Mouse (Mus musculus): ENCODE data around the gene Nfkbib.

The Nfkbib gene

GRCm38 (mm10) chr7:28766910-28767309, 402 bp downstream of the Nfkbib start:
- no peak for DNase-seq (ENCODE audit: low read depth, low spot score)

GRCm38 (mm10) chr7:28766173-28766879, 986 bp downstream of the Nfkbib start, which contains the start of gene Sirt2:
TSS of gene Sirt2 (plus strand) at chr7:28766735.
- DNase-seq (ENCODE audit: low read depth, low spot score), result peak; percentile 94

DNA sequence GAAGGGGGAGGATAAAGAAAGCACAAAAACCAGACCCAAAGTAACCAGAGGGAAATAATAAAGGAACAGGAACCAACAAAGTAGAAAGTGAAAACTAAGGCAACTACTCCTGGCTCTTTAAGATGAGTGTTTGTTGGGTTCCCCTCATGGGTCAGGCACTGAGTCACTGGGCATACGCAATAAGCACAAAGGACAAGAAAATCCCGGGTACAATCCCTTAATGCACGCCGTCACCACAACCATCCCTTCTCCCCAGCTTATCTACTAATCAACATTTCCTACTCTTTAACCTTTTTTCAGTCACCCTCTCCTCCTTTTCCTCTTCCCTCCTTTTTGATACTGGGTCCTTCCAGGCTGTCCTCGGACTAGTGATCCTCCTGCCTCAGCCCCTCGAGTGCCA, 2.1 kb downstream of the Nfkbib start:
- DNase-seq (ENCODE audit: low read depth, low spot score), result no peak

DNA sequence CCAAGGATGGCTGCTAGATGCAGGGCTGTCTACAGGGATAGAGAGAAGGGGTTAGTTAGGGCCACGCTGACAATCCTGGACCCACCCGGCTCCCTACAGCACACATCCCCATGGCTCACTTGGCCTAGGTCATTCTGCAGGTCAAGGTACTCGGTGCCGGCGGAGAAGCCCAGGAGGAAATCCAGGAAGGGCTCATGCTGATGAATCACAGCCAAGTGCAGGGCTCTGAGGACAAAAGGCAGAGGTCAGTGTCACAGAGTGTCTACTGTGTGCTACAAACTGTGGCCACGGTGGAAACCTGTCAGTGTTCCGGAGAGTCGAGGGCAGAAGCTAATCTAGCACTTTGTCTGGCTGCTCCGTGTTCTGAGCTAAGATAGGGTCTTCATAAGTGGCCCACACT, 5.4 kb downstream of the Nfkbib start:
- DNase-seq (ENCODE audit: low read depth, low spot score), result no peak

GRCm38 (mm10) chr7:28758623-28759022, 8.7 kb downstream of the Nfkbib start:
- no peak for DNase-seq (ENCODE audit: low read depth, low spot score)

- no peak for DNase-seq (ENCODE audit: low read depth, low spot score)
These were observed 11.2 kb downstream of the Nfkbib start, which contains the start of gene Ccer2 for GRCm38 (mm10) chr7:28756079-28756478. TSS of gene Ccer2 (plus strand) at chr7:28756174.

DNA sequence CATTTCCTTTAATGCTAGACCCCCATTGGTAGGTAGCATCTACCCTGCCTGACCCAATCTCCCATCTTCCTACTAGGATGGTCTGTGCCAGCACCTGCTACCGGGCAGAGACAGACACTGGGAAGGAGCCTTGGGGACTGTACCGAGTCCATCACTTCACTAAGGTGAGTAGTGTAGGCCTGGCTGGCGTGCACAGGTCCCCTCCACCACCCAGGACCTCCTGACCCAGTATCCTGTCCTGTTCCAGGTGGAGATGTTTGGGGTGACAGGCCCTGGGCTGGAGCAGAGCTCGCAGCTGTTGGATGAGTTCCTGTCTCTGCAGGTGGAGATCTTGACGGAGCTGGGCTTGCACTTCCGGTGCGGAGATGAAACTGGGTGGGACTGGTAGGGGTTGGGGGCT, 17.4 kb downstream of the Nfkbib start:
- no peak for DNase-seq (ENCODE audit: low read depth, low spot score)

GRCm38 (mm10) chr7:28741709-28742438, 25.4 kb downstream of the Nfkbib start, which contains the start of the genes Mrps12 and Sars2:
TSS of gene Mrps12 (minus strand) at chr7:28741820.
TSS of gene Sars2 (plus strand) at chr7:28741992.
- DNase-seq (ENCODE audit: low read depth, low spot score), result peak; percentile 94

- DNase-seq (ENCODE audit: low read depth, low spot score), result no peak
These were observed 26.0 kb downstream of the Nfkbib start for GRCm38 (mm10) chr7:28741368-28741708.

DNA sequence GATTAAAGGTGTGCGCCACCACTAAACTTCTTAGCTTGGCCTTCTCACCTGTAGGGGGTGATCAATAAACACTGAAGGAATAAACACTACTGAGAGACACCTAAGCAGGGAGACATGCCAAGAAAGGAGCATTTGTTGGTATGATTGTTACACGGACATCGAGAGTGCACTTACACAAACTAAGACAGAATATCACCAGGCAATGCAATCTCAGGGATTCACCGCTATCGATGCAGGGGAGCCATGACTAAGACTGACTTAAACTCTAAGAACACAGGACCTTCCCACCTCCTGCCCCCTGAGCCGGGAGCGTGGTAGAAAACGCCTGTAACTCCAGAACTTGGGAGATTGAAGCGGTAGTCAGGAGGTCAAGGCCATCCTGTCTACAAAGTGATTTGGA, 26.4 kb downstream of the Nfkbib start:
- no peak for DNase-seq (ENCODE audit: low read depth, low spot score)

DNA sequence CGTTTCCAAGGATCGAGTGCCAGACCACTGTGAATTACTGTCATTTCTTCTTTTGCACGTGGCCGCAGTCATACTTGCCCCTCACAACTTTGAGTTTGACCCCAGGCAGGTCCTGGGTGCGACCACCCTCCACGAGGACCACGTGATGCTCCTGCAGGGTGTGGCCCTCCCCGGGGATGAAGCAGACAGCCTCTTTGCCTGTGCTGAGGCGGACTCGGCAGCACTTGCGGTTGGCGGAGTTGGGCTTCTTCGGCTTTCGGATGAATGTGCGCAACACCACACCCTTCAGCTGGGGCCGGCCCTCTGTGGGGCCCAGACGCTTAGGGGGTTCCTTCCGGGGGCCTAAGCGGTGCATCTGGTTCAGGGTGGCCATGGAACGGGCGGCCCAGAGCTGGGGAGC, 27.5 kb downstream of the Nfkbib start:
- no peak for DNase-seq (ENCODE audit: low read depth, low spot score)

- no peak for DNase-seq (ENCODE audit: low read depth, low spot score)
These were observed 31.6 kb downstream of the Nfkbib start for GRCm38 (mm10) chr7:28735701-28736100.

GRCm38 (mm10) chr7:28733211-28733610, 34.1 kb downstream of the Nfkbib start:
- DNase-seq (ENCODE audit: low read depth, low spot score), result no peak

DNA sequence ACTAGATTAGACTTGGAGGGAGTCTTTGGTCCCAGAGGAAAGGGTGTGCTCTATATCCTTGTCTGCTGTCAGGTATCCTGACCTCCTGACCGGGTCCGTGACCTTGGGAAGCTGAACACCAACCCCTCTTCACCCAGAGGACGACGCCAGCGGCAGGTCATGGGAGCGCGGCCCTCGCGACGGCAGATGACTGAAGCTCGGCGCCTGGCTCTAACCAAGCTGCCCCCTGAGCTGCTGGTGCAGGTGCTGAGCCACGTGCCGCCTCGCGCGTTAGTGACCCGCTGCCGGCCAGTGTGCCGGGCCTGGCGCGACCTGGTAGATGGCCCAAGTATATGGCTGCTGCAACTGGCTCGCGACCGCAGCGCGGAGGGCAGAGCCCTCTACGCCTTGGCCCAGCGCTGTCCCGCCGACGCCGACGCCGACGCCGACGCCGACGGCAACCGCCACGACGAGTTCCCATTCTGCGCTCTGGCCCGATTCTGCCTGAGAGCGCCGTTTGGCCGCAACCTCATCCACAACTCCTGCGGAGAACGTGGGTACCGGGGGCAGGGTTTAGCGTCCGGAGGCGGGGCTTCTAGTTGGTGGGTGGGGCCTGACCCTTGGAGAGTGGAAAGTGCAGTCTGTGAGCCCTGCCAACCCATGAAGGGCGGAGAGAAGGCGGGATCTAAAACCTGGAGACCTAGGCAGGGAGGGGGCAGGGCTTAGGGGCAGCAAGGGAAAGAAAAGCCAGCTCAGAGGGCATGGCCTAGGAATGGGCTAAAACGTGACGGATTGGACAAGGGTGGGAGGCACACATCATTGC, 34.8 kb downstream of the Nfkbib start:
- DNase-seq (ENCODE audit: low read depth, low spot score), result peak; percentile 74

- no peak for DNase-seq (ENCODE audit: low read depth, low spot score)
These were observed 39.5 kb downstream of the Nfkbib start for GRCm38 (mm10) chr7:28727649-28728340.

- DNase-seq (ENCODE audit: low read depth, low spot score), result peak; percentile 63
These were observed 40.7 kb downstream of the Nfkbib start for GRCm38 (mm10) chr7:28726600-28726999.

DNA sequence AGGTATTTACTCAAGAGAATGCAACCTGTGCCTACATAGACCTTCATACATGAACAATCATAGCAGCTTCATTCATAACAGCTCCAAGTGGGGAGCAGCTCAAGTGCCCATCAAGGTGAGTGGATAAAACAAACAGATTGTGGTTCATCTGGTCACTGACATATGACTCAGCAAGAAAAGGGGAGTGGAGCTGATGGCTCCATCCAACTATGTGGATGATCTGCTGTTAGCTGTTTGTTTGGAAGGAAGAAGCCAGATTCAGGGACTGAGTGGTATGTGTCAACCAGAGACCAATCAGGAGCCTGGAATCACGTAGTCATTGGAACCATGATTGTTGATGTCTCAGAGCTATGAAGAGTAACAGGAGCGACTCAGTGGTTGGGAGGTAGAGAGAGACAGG, 42.7 kb downstream of the Nfkbib start:
- no peak for DNase-seq (ENCODE audit: low read depth, low spot score)

DNA sequence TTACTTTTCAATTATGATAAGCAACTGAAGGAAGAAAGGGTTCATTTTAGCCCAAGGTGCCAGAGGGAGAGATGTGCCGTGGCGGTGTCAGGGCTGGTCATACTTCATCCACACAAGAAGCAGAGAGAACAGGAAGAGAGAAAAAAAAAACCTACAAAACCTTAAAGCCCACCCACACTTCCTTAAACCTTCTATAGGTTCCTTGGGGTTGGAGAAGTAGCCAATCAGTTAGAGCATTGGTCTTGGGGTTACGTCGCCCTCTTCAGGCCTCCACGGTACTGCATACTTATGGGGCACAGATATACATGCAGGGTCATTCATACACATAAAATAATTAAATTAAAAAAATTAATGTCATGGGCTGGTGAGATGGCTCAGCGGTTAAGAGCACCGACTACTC, 45.2 kb downstream of the Nfkbib start:
- DNase-seq (ENCODE audit: low read depth, low spot score), result no peak

DNA sequence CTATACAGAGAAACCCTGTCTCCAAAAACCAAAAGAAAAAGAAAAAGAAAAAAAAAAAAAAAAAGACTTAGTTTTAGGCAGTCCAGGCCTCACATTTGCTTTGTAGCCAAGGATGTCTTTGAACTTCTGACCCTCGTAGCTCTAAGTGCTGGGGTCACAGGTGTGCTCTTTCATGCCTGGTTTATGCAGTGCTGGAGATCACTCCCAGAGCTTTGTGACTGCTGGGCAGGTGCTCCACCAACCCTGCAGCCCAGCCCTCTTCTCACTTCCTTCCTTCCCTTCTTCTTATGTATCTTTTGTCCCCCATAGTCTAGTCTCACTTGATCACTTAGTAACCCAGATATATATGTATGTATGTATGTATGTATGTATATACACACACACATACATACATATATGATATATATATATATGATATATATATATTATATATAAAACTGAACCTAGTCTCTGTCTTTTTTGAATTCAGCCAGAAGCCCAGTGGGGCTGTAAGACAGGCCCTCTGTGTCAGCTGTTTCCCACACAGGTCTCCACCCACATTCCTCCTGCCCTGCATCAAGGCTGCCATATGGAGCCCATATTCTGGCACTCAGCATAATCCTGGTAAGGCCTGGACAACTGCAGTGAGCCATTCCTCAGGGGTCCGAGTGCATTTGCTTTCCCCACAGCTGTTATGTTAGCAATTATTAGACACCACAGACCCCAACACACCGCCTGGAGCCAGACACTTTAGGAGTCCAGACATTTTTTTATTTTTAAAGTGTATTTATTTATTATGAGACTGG, 46.4 kb downstream of the Nfkbib start:
- DNase-seq (ENCODE audit: low read depth, low spot score), result no peak

- DNase-seq (ENCODE audit: low read depth, low spot score), result no peak
These were observed 47.7 kb downstream of the Nfkbib start for GRCm38 (mm10) chr7:28719650-28720049.

DNA sequence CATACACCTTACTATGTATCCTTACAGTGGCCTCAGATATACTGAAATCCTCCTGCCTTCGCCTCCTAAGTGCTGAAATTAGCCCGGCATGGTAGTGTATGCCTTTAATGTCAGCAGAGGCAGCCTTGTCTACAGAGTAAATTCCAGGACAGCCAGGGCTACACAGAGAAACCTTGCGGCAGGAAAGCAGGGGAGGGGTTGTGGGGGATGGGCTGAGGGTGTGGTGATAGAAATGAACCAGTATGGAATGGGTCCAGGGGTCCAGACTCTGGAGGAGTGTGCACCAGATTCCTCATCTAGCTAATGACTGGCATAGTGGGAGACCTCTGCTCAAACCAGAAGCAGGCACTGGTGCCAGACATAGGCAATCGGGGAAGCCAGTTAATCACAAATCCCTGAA, 48.2 kb downstream of the Nfkbib start:
- DNase-seq (ENCODE audit: low read depth, low spot score), result no peak

All from embryo, embryonic 11.5 days (tissue).